Mouse (Mus musculus) thymus, adult 18-20 months (tissue): ENCODE data around the gene Dusp19.
A peak's percentile ranks its signal among the peaks of the same experiment; 100 is the strongest.

Experiments
- DNase-seq, 2 experiments: peaks; one replicate each; pipeline ENCODE4 v3.0.0; 2022; ENCODE audit warnings: mixed read lengths in 2 of 2

The Dusp19 gene

DNA sequence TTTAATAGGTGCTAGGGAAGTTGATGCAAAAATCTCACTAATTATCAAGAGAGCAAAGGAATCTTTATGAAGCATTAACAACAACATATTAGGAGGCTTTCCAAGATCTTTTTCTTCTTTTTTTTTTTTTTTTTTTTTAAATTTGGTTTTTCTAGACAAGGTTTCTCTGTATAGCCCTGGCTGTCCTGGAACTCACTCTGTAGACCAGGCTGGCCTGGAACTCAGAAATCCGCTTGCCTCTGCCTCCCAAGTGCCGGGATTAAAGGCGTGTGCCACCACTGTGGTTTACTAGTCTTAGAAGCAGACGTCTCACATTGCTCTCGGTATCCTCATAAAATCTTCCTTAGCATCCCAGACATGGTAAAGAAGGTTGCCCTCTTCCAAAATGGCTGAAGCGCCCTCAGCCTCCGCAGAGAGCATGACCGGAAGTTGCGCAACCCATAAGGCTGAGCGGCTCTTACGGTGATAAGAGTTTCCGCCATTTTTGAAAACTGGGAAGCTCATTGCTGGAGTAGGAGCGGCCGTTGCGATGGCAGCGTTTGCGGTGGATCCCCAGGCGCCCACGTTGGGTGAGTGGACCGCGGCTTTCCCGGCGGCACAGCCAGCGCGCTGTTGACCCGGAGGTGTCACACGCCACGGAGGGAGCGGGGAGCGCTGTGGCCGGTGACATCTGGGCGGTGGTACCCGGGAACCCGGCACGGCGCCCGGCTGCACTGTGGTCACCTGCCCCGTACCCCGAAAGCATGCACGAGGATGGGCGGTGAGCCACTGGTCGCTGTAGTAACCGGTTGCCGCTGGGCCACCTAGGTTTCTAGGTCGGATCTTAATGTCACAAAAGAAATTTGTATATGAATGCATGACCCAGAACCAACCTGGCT, 21.8 kb downstream of the Dusp19 start:
- peak; percentile 72 to 77 for DNase-seq

DNA sequence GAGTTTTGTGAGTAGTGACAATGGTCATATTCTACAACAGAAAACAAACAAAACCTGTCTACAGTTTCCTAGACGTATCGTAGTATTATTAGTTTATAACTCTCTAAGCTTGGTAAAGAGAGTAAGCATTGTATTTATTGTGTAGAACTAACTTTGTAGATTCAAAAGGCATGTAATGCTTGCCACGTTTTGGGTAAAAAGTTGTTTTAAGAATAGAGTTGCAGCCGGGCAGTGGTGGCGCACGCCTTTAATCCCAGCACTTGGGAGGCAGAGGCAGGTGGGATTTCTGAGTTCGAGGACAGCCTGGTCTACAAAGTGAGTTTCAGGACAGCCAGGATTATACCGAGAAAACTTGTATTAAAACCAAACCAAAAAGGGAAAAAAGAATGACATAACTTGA, 22.6 kb downstream of the Dusp19 start:
- DNase-seq: no peak

DNA sequence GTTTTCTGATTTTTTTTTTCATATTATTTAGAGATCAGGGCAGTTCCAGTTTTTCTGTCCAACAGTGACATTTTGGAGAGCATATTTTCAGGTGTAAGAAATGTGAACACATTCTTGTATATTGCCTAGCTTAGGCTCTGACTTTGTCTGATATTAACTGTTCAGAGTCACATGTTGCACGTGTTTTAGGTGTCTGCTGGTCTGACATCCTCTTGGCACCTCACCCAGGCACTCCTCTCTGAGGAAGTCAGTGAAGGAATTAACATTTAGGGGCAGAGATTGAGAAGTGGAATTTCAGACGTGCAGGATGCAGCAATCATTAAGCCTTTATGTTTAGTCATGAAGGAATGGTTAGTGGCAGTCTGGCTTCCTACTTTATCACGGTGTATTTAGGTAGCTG, 23.0 kb downstream of the Dusp19 start:
- DNase-seq: no peak

DNA sequence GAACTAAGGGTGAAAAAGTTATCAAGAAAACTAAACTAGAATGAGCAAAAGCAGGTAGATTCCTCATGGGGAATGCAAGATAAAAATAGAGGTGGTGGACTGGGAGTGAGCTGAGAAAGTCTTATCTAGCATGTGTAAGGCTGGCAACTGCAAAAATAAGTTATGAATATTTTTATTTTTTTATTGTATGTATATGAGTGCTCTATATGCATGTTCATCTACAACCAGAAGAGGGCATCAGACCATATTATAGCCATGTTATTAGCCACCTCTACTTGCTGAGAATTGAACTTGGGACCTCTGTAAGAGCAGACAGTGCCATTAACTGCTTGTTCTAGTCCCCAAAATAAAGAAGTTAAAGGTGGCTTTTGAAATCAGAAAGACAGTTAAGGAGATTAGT, 44.6 kb downstream of the Dusp19 start:
- no peak for DNase-seq

DNA sequence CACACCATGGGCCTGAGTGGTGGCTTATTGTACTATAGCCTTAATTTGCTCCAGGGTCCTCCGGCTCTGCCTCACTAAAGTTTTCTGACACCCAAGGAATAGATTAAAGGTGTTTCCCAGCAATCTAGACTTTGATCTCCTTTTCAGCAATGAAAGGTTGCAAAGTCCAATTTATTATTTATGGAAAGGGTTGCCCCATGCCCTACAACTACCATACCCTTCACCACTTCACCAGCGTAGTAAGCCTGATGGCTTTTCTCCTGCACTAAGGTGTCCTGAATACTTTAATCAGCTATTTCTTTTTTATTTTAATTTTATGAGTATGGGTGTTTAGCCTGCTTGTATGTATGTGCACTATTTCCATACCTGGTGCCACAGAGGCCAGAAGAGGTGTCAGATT, 45.8 kb downstream of the Dusp19 start:
- no peak for DNase-seq

DNA sequence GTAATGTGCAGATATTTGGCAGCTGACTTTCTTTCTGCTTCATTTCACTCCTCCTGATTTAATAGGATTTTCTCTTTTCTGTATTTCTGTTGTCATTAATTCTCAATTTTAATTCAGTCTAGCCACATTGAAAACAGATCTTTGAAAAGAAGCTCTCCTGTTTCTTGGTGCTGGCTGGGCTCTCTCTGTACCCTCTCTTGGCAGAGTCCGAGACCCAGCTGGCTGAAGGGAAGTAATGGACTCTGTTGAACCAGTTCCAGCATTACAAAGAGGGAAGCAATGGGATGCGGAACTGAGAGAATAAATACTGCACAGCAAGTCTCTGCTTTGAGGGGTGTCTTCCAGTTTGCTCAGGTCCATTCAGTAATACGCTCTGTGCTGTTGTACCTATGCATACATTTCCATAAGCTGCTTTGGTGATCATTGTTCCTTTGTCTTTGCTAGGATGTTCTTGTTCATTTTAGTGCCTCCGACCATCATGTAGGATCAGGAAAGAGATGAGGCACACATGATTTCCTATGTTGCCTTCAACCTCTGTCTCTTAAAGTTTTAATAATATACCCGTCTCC, 50.6 kb downstream of the Dusp19 start:
- no peak for DNase-seq

DNA sequence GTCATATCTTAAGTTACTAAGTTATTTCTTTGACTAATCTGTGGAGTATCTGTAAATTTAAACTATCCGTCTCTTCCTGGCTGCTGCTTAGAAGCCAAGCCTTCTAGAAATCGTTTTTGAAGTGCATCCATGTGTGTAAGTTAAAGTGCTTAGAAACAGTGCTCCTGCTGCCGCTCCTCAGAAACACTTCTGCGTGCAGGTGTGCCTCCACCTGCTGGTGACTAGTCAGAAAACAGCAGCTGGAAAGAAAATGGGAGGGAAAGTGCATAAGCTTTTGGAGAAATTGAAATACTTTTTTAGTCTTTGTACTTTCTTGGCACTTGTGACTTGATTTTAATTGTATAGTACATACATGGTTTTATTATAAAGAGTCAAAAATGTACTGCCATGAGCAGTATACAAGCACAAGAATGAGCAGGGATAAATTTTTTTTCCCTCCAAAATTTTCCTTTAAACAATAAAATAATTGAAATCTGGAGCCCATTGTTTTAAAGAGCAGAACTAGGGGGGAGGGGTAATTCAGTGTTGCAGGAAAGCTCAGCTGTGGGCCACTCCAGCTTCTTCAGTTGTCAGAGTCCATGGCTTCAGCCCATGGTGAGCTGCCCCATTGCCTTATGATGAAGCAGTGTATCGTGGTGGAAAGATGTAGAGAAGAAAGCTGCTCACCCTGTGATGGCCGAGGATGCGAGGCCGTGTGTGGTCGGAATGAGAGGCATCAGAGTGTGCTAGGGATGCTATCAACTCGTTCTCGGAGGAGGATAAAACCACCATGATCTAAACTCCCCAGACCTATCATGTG, 53.2 kb downstream of the Dusp19 start:
- no peak for DNase-seq

DNA sequence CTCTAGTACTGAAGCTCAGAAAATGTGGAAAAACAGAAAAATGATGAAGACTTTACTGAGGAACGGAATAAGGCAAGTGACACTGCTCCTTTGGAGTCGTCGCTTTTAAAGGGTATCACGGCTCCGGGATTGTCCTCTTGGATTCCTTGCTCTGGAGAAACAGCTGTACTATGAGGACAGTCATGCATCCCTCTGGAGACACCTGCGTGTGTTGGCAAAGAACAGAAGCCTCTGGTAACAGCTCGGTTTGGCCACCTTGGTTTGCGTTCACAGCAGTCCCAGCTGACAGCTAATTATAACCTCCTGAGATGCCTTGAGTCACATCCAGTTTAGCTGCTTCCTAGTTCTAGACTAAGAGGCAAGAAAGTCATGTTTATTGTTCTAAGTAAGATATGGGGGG, 62.0 kb downstream of the Dusp19 start:
- no peak for DNase-seq
